Mouse (Mus musculus) thymus, postnatal 14 days (tissue): ENCODE data around the gene Pecam1.
"Not testable (repeated sequence)": the region's sequence is repeated elsewhere in the genome, so short reads cannot be mapped to it uniquely, and the experiment has no call there.

ENCODE experiments used
- DNase-seq: peaks from one replicate; pipeline ENCODE4 v3.0.0; 2021

Pecam1 gene

GRCm38 (mm10) chr11:106750121-106750751 lies at the start of gene Pecam1:
TSS of gene Pecam1 (minus strand) at chr11:106750628.
- peak; percentile 74 for DNase-seq

GRCm38 (mm10) chr11:106795679-106796078 lies 45.3 kb upstream of the Pecam1 start:
- DNase-seq: no peak

GRCm38 (mm10) chr11:106793846-106794245 lies 43.4 kb upstream of the Pecam1 start:
- peak; percentile 17 for DNase-seq

- DNase-seq: no peak
Observed at GRCm38 (mm10) chr11:106789649-106790048, 39.2 kb upstream of the Pecam1 start.

- peak; percentile 99 for DNase-seq
Observed at GRCm38 (mm10) chr11:106788775-106789459, 38.5 kb upstream of the Pecam1 start, which contains the start of the genes Ddx5 and Cep95. TSS of gene Ddx5 (minus strand) at chr11:106789185. TSS of gene Cep95 (plus strand) at chr11:106789252.

GRCm38 (mm10) chr11:106788026-106788774 lies 37.8 kb upstream of the Pecam1 start:
- DNase-seq: peak; percentile 100

- peak; percentile 93 for DNase-seq
Observed at GRCm38 (mm10) chr11:106787131-106788025, 37.0 kb upstream of the Pecam1 start.

GRCm38 (mm10) chr11:106785043-106785442 lies 34.6 kb upstream of the Pecam1 start:
- DNase-seq: no peak

GRCm38 (mm10) chr11:106784476-106784875 lies 34.0 kb upstream of the Pecam1 start:
- no peak for DNase-seq

- DNase-seq: no peak
Observed at GRCm38 (mm10) chr11:106782841-106783764, 32.7 kb upstream of the Pecam1 start.

GRCm38 (mm10) chr11:106782271-106782670 lies 31.8 kb upstream of the Pecam1 start:
- DNase-seq: not testable (repeated sequence)

GRCm38 (mm10) chr11:106780590-106781220 lies 30.3 kb upstream of the Pecam1 start:
- DNase-seq: no peak

GRCm38 (mm10) chr11:106780089-106780425 lies 29.6 kb upstream of the Pecam1 start:
- no peak for DNase-seq

- peak; percentile 94 for DNase-seq
Observed at GRCm38 (mm10) chr11:106779388-106780088, 29.1 kb upstream of the Pecam1 start, which contains the start of gene Polg2. TSS of gene Polg2 (minus strand) at chr11:106779537.

GRCm38 (mm10) chr11:106778589-106779387 lies 28.4 kb upstream of the Pecam1 start:
- DNase-seq: no peak

- no peak for DNase-seq
Observed at GRCm38 (mm10) chr11:106778132-106778531, 27.7 kb upstream of the Pecam1 start.

GRCm38 (mm10) chr11:106777395-106777794 lies 27.0 kb upstream of the Pecam1 start:
- DNase-seq: no peak

GRCm38 (mm10) chr11:106776960-106777359 lies 26.5 kb upstream of the Pecam1 start:
- no peak for DNase-seq

- DNase-seq: no peak
Observed at GRCm38 (mm10) chr11:106773061-106773460, 22.6 kb upstream of the Pecam1 start.
